Mouse (Mus musculus) ES-Bruce4 (cell line): Measurements from ENCODE around the gene Pde11a.

ENCODE experiments used
- EP300 ChIP-seq: IDR thresholded peaks from 2 replicates; pipeline ENCODE4 v1.6.1; 2011; ENCODE audit warnings: low read depth, low read length; ENCODE audit not compliant: insufficient read depth
- POLR2A ChIP-seq: IDR thresholded peaks from one replicate; pipeline ENCODE4 v1.8.1; 2011; ENCODE audit warnings: low read length; ENCODE audit not compliant: insufficient read depth

- TF ChIP-seq EP300 (no peak), POLR2A (no peak)
These were observed 238.7 kb downstream of the Pde11a start for GRCm38 (mm10) chr2:76099726-76100347.
